Mouse (Mus musculus) cerebellum, postnatal 25 days (tissue): ENCODE results near the gene Ppm1a.
"Not testable (repeated sequence)": the region's sequence is repeated elsewhere in the genome, so short reads cannot be mapped to it uniquely, and the experiment has no call there.

Experiments
- DNase-seq, 2 experiments: peaks; one replicate each; pipeline ENCODE4 v3.0.0; 2021; ENCODE audit warnings: mixed read lengths in 2 of 2

Ppm1a gene

DNA sequence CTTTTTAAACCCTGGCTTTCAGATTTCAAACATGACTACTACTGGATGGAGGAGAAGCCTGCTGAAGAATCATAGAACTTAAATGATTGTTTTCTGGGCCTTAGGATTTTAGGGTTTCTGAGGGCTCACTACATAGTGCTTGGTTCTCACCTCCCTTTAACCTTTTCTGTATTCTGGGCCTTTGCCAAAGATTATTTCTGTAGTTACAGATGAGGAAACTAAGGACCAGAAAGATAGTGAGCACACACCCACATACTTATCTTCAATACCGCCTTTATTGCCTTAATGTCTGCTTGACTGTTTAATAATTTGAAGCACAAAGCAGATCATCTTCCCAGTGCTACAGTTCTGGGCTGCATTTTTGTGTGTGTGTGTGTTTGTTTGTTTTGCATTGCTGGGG, 5.2 kb downstream of the Ppm1a start:
- no peak for DNase-seq

DNA sequence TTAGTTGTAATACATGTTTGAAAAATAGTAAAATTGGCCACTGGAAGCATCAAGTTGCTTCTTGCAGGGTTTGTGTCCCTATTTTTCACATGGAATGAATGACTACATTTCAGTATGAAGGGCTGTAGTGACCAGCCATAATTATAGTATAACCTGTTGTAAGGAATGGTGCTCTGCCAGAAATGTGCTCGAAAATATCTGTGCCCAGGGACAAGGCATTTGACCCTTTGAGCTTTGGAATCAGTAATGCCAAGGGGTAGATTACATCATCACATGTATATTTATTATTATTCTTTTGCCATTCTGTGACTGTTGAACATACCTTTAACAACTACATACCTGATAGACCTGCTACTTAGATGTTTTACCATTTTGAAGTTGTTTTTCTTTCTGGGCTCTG, 5.9 kb downstream of the Ppm1a start:
- no peak for DNase-seq

DNA sequence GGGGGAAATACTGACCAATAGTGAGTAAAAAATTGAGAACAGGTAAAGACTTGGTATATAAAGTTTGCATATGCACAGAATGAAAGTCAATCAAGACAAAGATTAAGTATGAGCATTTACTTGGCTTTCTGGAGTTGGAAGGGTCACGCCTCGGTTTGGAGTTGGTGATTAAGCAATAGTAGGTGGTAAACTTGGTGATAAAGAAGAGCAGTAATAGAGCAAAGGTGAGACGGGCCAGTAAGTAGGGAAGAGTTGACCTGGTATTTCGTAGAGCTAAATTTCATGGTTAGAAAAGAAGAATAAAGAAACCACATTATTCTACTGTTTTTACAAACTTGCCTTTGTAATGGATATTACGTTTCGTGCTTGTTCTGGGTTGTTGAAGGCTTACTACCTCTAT, 10.6 kb downstream of the Ppm1a start:
- DNase-seq, result no peak

DNA sequence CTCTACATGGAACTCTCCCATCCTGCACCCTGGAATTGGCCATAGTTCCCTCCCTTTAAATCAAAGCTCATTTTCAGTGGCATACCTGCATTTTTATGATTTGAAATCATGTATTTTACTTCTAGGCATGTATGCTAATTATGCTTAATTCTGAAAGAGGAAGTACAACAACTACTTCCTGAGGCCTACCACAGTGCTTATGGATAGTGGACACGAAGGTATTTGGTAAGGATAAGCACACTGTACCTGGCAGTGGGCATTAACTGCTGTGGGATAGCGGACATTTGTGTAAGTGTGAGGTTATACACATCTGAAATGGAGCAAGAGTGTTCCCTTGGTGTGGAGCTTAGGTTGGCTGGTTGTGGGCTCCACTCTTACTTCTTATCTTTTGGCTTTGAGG, 11.0 kb downstream of the Ppm1a start:
- no peak for DNase-seq

DNA sequence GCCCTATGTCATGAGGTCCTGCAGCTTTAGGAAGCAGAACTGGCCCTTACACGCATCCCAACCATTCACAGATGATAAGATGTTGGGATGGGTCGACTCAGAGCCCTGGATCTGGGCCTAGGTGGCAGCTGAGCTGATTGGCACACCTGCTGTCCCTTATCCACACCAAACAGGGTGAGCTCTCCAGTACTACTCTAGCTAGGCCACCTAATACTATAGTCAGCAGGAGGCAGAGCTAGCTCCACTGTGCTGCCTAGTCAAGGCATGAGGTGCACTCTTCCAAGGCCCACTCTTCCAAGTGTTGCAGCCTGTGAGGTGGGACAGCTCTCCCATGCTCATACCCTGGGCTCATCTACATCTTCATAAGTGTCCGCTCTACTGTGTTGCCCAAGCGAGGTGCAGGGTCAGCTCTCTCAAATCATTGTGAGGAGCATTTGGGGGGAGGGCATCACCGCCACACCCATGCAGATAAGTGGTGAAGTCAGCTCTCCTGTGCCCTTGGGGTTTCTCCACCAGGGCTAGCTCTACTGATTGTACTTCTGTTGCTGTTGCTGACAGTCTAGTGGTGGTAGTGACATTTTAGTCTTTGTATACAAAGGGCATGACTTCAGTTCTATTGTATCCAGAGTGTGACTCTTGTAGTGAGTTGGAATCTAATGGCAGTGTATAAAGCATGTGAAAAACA, 12.4 kb downstream of the Ppm1a start:
- no peak for DNase-seq

DNA sequence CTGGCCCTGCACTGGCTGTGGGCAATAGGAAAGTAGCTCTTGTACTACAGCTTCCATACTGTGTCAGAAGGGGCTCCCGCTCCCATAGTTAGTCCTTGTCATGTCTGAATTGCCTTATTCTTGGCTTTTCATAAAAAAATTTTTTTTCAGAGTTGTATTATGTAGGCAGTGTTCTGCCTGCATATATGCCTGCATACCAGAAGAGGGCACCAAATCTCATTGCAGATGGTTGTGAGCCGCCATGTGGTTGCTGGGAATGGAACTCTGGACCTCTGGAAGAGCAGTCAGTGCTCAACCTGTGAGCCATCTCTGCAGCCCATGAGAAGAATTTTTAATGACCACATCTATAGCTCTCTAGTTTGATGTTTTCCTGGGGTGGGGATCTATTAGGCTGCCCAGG, 13.9 kb downstream of the Ppm1a start:
- DNase-seq, result no peak

DNA sequence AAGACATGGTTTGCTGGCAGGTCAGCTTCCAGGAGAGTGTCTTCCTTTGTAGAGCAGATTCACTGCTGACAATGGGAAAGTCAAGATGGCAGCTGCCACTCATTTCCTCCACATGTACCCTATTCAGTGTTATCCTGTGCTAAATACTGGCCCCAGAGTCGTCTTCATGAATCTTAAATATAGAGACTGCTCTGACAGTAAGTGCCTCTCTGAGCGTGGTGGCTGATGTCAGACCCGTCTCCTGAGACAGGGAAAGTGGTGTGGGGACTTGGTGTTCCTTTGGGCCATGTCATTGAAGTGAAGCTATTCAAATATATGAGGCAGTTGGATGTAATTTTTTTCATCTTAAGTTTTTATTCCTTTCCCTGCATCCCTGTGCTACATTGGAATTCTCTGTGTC, 14.5 kb downstream of the Ppm1a start:
- no peak for DNase-seq

DNA sequence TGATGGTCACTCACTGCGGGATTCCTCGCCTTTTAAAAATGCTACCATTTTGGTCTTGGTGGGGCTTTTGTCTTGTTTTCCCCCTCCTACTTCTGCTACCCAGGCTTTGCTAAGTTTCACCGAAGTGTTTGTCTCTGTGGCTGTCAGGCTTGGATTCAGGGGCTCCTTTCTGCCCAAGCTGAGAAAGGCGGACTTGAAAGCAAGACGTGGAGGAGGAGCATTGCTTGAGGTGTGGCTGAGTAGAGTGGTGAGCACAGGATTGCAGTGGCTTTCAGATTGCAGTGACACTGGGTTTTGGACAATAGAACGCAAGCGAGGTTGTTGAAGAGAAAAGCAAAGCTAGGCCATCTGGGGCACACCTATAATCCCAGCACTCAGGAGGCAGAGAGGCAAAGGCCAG, 16.7 kb downstream of the Ppm1a start:
- no peak for DNase-seq

DNA sequence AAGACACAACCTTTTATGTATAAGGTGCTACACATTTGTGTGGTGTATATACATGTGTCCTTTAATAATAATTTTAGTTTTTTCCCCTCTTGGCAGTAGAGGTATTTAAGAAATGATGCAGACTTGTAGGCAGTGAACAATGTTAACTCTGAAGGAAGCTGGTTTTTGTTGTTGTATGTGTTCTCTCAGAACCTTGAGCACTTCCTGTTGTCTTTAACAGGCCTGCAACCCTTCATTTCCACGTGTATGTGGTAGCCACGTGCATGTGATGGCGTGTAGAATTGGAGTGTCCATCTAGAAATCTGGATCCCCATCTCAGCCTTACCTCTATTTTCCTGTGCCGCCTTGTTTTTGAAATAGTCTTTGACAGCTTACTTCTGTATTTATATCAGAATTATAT, 20.0 kb downstream of the Ppm1a start:
- DNase-seq, result no peak

DNA sequence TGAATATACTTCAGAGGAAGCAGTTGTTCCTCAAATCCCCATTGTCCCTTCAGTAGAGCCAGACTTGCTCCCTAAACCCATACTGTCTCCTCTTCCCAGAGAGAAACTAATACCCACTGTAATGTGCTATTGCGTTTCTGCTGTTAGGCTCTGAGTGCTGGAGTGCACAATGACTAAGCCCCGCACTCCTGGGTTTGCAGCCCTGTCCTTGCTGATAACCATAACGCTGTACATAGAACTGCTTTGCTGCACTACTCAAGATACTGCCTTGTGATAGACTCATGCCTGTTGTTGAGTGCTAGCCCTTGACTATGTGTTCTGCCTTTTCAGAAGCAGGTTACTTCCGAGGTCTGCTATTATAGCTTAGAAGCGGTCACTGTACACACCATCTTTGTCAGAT, 22.9 kb downstream of the Ppm1a start:
- DNase-seq, result no peak

DNA sequence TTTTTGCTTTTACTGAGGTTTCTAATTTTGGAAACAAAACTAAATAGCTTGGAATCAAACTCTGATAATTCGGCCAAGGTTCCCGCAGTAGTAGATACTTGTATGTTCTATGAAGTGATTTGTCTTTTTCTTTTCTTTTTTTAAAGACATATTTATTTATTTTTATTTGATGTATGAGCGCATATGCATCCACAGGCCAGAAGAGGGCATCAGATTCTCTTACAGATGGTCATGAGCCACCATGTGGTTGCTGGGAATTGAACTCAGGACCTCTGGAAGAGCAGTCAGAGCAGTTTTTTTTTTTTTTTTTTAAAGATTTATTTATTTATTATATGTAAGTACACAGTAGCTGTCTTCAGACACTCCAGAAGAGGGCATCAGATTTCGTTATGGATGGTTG, 25.5 kb downstream of the Ppm1a start:
- DNase-seq, result not testable (repeated sequence)

DNA sequence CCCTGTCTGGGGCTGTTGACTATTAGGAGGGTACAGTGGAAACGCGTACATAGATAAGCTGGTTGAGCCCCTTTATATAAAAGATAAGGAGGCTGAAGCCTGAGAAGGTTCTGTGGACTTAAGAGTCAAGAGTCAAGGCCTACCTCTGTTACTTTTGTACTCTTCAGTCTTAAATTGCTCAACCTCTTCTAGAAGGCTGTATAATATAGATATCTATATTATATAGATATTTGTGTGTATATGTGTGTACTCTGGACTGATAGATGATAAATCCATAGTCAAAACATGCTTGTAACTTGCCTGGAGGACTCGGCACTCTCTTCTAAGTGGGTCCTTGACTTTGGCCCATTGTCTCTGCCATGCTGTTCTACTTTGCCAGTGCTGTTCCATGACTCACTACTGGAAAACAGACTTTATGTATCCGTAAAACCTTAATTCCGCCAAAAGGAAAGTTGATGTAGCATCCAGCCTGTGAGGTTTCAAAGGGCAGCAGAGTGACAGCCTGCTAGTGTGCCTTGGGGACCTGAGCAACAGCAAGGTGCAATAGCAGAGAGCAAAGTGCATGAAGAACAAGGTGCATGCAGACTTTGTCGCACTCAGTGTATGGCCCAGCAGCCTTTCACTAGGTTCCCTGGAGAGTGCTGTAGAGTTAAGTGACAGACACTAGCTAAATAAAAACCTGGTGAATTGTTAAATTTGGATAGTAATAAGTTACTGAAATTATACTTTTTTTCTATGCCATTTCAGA, 28.1 kb downstream of the Ppm1a start:
- no peak for DNase-seq

DNA sequence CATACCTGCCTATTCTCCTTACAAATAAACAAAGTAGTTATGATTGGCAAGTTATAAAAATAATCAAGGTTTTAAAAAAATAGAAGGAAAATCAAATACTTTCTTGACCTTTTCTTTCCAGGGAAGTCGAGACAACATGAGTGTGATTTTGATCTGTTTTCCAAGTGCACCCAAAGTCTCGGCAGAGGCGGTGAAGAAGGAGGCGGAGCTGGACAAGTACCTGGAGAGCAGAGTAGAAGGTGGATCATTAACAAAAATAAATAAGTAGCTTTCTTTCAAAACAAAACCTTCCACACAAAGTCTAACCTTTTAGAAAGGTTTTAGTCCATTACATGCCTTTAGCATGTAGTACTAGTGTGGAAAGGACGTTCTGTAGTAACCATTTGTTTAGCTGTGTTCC, 29.3 kb downstream of the Ppm1a start:
- no peak for DNase-seq

DNA sequence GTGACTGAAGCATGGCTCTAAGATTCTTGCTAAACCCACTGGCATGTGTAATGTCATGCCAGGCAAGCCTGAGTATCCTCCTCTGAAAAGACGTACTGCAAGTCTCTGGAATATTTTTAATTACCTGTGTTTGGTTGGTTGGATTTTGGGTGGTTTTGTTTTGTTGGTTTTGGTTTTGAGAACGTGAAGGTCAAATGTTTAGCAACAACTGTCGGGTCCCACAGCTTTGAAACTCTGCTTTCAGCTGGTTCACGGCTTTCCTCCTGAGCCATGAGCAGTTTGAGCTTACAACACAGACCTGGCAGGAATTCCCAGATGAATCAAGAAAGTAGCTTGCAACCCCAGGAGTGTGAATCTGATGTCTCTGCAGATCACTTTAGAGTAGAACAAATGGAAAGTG, 29.7 kb downstream of the Ppm1a start:
- DNase-seq, result no peak

DNA sequence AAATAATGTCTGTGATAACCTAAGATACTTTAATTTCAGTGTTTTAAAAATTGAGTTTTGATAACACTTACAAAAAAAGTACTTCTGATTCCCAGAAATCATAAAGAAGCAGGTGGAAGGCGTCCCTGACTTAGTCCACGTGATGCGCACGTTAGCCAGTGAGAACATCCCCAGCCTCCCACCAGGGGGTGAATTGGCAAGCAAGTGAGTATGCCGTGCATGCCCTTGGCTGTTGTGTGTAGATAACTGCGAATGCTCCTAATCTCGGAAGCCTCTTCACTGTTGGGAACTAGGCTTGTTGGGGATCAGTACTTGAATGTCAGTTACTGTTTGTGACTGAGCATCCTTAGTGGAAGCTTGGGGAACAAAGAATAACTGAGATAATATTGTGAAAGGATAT, 33.3 kb downstream of the Ppm1a start:
- DNase-seq, result peak; percentile 74 to 86

DNA sequence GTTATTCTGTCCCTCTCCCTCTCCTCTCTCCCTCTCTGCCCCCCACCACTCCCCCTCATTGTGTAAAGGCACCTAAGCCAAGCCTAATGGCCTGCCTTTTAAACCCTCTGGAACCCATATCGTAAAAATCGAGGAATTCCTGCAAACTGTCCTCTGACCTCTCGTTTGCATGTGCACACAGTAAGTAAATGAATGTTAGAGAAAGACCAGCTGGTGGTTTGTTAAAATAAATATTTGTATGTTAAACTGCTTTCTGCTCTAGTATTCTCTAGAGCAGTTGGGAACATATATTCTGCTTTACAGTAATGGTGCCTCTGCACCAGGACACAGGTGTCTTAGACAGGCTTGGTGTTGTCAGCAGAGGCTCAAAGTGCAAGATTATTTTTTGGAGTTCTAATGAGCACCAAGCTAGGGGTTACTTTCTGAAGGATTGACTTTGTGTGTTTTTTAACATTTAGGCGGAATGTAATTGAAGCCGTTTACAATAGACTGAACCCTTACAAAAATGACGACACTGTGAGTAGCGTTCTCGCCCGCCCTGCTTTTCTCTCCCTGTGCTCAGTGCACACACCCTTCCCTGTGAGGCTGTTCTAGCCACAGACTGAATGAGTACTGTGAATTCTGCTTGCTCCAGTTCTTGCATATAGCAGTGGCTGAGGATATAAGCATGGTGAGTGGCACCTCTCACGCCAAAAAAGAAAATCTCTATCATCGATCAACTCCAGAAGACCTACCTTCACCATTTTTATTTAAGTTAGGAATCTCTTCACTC, 35.3 kb downstream of the Ppm1a start:
- DNase-seq, result no peak

DNA sequence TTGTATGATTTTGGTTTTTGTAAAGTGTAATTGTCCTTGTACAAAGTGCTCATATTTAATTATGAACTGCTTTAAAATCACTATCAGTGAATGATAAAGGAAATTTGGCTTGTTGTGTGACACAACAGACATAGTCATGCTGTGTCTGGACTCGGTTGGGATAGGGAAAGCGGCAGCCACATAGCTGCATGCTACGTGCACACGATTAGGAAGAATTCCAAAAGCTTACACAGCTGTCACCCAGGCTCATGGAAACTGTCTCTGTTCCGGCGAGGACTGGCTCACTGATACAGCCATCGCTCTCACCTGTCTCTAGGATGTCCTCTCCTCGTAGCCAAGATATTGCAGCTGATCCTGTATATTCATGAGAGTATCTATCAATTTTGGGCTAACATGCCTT, 36.7 kb downstream of the Ppm1a start:
- no peak for DNase-seq

DNA sequence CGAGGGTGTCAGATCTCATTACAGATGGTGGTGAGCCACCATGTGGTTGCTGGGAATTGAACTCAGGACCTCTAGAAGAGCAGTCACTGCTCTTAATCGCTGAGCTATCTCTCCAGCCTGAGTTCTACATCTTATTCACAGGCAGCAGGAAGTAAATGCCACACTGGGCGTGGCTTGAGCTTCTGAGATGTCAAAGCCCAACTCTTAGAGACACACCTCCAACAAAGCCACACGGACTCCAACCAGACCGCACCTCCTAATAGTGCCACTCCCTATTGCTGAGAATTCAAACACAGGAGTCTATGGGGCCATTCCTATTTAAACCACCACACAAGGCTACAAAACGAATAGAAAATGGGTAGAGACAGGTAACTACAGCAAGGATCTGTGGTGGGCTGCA, 52.5 kb downstream of the Ppm1a start:
- DNase-seq, result no peak

DNA sequence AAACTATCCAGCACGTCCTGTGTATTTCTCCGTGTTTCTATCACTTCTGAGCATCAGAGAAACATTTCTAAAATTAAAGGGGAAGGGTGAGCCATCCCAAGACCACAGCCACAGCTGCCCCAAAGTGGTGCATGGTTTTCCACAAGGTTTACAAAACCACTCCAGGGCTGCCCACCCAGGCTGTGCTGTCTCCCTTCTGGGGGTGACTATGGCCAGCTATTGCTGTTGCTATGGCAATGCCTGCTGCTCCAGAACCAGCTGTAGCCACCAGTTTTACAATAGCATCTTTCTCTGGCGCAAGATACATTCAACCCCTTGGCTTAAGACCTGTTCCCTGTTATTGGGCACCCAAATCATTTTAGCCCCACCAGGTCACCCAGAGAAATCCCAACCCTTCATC, 54.3 kb downstream of the Ppm1a start:
- DNase-seq, result no peak

DNA sequence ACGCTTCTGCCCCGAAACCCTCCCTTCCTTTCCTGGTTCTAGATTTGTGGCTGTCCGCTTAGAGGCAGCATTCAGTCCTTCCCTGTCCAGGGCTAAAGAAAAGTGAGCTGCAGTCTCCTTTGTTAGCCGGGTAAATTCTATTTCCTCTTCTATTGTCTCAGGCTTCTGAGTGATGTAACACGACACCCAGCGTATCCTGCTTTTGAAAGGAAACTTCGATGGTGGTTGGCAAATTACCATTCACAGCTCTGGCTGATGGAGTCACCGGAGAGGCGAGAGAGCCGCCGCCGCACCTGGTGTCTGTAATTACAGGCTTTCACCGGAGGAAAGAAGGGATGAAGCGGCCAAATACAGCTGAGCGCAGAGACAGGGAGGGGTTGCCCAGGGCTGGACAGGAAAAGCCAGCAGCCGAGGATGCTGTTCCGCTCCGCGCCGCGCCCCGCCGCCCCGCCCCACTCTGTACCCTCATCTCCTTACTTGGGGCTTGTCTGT, 63.7 kb downstream of the Ppm1a start:
- peak; percentile 26 to 48 for DNase-seq

DNA sequence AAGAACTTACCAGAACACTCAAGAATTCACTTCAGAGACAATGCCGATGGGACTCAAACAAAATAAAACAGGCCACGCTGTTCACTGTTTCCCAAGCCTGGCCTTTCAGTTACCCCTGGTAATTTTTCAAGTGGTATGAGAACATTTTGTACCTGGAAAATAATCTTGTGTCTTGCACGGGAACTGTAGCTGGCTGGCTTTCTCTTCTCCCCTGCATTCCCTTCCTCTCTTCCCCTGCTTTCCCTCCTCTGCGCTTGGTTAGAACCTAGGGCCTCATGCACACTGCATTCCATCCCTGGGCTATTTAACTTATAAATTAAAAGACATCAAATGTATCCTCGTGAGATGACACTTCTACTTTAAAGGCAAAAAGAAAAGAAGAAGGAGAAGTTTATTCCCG, 64.3 kb downstream of the Ppm1a start:
- DNase-seq, result no peak

DNA sequence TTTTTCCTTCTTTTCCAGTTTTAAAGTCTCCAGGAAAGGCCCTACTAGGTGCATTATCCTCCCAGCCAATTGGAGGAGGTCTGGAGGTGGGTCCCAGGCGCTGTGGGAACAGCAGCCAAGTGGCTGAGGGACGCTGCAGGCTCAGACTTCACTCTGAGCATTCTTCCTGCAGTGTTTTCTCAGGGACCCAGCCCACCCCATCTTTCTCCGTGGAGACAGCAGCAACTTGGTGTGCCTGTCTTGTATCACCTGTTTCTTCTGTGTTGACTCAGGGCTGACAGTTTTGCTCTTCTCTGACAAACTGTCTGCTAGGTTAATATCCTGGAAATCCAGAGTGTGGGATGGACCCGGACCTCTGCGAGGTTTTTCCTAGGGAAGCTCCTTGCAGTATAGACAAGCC, 68.4 kb downstream of the Ppm1a start:
- DNase-seq, result no peak

DNA sequence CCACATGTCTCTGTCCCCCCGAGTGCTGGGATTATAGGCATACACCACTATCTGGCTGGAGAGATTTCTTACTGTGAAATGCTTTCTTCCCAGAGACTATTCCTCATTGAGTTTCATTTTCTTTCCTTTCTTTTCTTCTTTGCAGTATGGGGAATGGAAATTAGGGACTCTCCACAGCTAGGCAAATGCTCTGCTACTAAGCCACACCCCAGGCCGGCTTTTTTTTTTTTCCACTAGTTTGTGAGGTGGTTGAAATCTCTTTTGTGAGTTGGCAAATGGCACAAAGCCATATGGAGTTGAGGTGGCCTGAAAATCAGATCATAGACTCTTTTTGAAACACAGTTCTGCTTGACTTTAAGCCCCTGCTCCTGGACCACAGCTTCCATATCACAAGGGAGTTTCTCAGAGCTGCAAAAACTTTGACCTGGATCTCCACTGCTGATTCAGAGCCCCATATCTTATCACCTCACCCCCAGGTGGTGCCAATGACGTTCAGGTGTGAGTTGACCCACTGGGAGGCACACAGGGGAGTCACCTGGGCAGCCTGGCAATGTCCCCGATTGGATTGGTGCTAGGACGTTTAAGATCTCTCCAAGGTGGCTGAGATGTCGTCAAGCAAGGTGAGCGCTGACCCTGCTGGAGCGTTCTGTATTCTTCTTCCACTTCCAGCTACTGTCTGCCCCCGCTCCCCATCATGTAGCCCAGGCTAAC, 71.7 kb downstream of the Ppm1a start:
- no peak for DNase-seq
